Mouse (Mus musculus) intestine, embryonic 16.5 days (tissue): ENCODE measurements at regions not wholly inside any gene's neighbourhood (a gene's known extent, or its start where the extent isn't known, plus 50 kb on each side); places are given as distances from the start of the nearest gene placed in this dataset.

Experiments used
- ATAC-seq: fragments of 200-750 bp; cut with Nextera tagmentation; 2 replicates; pipeline ENCODE4 v1.8.0; 2017; ENCODE audit warnings: moderate TSS enrichment, moderate library complexity
- H3K27ac ChIP-seq: fragments of 300-500 bp; sonication (generic); 2 replicates; pipeline ENCODE4 v1.5.1; 2014; ENCODE audit warnings: mild to moderate bottlenecking, low read length
- H3K27me3 ChIP-seq: fragments of 300-500 bp; sonication (generic); replicated peaks from 2 replicates; pipeline ENCODE4 v1.6.1; 2014; ENCODE audit warnings: low read length, control low read depth, mixed read lengths; ENCODE audit not compliant: control insufficient read depth, insufficient read depth
- H3K36me3 ChIP-seq: fragments of 300-500 bp; sonication (generic); 2 replicates; pipeline ENCODE4 v1.6.1; 2014; ENCODE audit warnings: low read length, control low read depth; ENCODE audit not compliant: control insufficient read depth, insufficient read depth
- H3K4me1 ChIP-seq: fragments of 300-500 bp; sonication (generic); 2 replicates; pipeline ENCODE4 v1.6.1; 2014; ENCODE audit warnings: low read length, control low read depth, mixed read lengths; ENCODE audit not compliant: control insufficient read depth, insufficient read depth
- H3K4me2 ChIP-seq: fragments of 300-500 bp; sonication (generic); 2 replicates; pipeline ENCODE4 v1.6.1; 2014; ENCODE audit warnings: low read depth, low read length, control low read depth
- H3K4me3 ChIP-seq: fragments of 300-500 bp; sonication (generic); 2 replicates; pipeline ENCODE4 v1.5.1; 2014; ENCODE audit warnings: mild to moderate bottlenecking, low read length
- H3K9ac ChIP-seq: fragments of 300-500 bp; sonication (generic); 2 replicates; pipeline ENCODE4 v1.6.1; 2014; ENCODE audit warnings: low read depth, low read length
- H3K9me3 ChIP-seq: fragments of 300-500 bp; sonication (generic); 2 replicates; pipeline ENCODE4 v1.6.1; 2016; ENCODE audit warnings: low read length, control low read depth; ENCODE audit not compliant: control insufficient read depth
- WGBS: fragments of 180-500 bp; shearing (Covaris S2); extraction: QIAGEN DNeasy Blood & Tissue Kit; methylation state at CpG from one replicate; pipeline ENCODE4 v1.1.7; 2014; 5-methylcytosine and 5-hydroxymethylcytosine counted together

DNA sequence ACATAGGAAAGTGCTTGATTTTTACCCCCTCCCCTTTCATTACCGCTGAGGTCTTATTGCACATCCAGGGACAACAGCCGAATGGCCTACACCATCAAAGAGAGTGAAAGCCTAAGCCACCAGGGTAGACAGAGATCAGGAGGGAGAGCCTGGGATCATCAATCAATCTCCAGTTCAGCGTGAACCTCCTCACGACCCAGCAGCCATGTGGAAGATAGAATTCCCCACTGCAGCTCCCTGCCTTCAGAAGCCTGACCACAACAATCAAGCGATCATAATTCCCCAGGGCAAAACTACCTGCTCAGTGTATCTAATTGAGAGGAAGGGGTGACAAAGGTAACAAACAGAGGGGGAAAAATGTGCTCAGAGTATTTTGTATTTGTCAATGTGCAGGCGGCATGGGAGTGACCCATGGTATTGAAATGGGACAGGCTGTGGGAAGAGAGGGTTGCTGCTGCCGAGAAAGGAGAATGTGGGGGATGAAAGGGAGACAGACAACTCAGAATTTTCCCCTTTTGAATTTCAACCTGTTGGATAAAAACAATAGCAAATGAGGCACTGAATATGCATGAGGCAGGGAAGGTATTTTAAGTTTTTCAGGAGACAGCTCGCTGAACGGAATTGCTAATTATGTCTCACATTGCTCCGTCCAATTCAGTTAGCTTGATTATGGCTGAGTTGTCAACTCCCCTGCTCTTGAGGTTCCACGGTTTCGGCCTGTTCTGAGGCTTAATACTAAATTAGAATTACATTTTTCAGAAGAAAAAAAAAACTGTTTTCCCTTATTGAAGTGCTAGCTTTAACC, 121.8 kb downstream of the Mat2b start:
- H3K4me2 ChIP-seq = no peak overlapping the region
- no peak overlapping the region for H3K27ac ChIP-seq
- no peak for ATAC-seq
- no peak overlapping the region for H3K4me3 ChIP-seq
- WGBS = 30% methylated on average over 12 of the region's 12 CpGs
- no peaks in the 10 kb centered on the region for H3K9me3 ChIP-seq
- no peaks in the 10 kb centered on the region for H3K4me1 ChIP-seq
- no peaks in the 10 kb centered on the region for H3K36me3 ChIP-seq
- H3K27me3 ChIP-seq = no peaks in the 10 kb centered on the region
- H3K9ac ChIP-seq = no peak overlapping the region

- no peak for ATAC-seq
- Histone ChIP-seq H3K4me2 (no peak overlapping the region), H3K27ac (no peak overlapping the region), H3K4me3 (no peak overlapping the region), H3K9me3 (no peaks in the 10 kb centered on the region), H3K4me1 (no peaks in the 10 kb centered on the region), H3K27me3 (no peaks in the 10 kb centered on the region), H3K9ac (no peak overlapping the region), H3K36me3 (no peaks in the 10 kb centered on the region)
- WGBS = 77% methylated on average over 6 of the region's 6 CpGs
Measured at GRCm38 (mm10) chr11:40562866-40563265, 132.1 kb downstream of the Mat2b start.

DNA sequence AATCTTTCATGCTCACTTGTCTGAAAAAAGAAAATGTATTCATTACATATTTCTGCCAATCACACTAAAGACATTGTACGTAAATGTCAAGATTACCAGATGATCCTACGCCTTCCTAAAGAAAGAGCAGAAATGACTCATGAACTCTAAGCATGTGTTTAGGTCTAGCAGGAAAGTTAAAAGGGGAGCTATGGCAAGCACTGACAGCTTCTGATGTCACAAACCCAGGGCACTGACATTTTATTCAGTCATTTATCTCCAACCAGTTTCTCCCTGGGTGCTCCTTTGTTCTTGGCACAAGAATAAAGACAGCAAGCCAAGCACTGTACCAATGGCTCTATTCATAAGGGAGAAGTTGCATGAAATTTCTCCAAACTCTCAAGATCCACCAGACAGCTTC, 133.0 kb downstream of the Mat2b start:
- WGBS = 84% methylated on average over 2 of the region's 2 CpGs

GRCm38 (mm10) chr11:40561400-40561799, 133.6 kb downstream of the Mat2b start:
- H3K4me1 ChIP-seq = no peaks in the 10 kb centered on the region
- no peaks in the 10 kb centered on the region for H3K9me3 ChIP-seq
- H3K27ac ChIP-seq = no peak overlapping the region
- no peaks in the 10 kb centered on the region for H3K27me3 ChIP-seq
- no peak for ATAC-seq
- no peaks in the 10 kb centered on the region for H3K36me3 ChIP-seq
- H3K4me2 ChIP-seq = no peak overlapping the region
- WGBS = 84% methylated on average over 2 of the region's 2 CpGs
- H3K4me3 ChIP-seq = no peak overlapping the region
- H3K9ac ChIP-seq = no peak overlapping the region

More for the DNA sequence above, 133.0 kb downstream of the Mat2b start:
- H3K36me3 ChIP-seq = no peaks in the 10 kb centered on the region
- no peaks in the 10 kb centered on the region for H3K4me1 ChIP-seq
- no peaks in the 10 kb centered on the region for H3K9me3 ChIP-seq
- ATAC-seq = no peak
- H3K9ac ChIP-seq = no peak overlapping the region
- no peaks in the 10 kb centered on the region for H3K27me3 ChIP-seq
- H3K4me3 ChIP-seq = no peak overlapping the region
- H3K4me2 ChIP-seq = no peak overlapping the region
- H3K27ac ChIP-seq = no peak overlapping the region

- ATAC-seq = no peak
- no peaks in the 10 kb centered on the region for H3K36me3 ChIP-seq
- WGBS = 73% methylated on average over 2 of the region's 2 CpGs
Measured at GRCm38 (mm10) chr11:40558486-40558885, 136.5 kb downstream of the Mat2b start.

GRCm38 (mm10) chr11:40554867-40555794, 139.9 kb downstream of the Mat2b start:
- no peaks in the 10 kb centered on the region for H3K9me3 ChIP-seq
- H3K27me3 ChIP-seq = no peaks in the 10 kb centered on the region
- no peak overlapping the region for H3K4me2 ChIP-seq
- no peaks in the 10 kb centered on the region for H3K36me3 ChIP-seq
- H3K9ac ChIP-seq = no peak overlapping the region
- H3K27ac ChIP-seq = no peak overlapping the region
- no peak overlapping the region for H3K4me3 ChIP-seq
- no peak for ATAC-seq
- 63% methylated on average over 11 of the region's 11 CpGs for WGBS
- H3K4me1 ChIP-seq = no peaks in the 10 kb centered on the region

More at GRCm38 (mm10) chr11:40558486-40558885, 136.5 kb downstream of the Mat2b start:
- Histone ChIP-seq H3K9ac (no peak overlapping the region), H3K9me3 (no peaks in the 10 kb centered on the region), H3K4me2 (no peak overlapping the region), H3K27me3 (no peaks in the 10 kb centered on the region), H3K4me3 (no peak overlapping the region), H3K27ac (no peak overlapping the region), H3K4me1 (no peaks in the 10 kb centered on the region)

DNA sequence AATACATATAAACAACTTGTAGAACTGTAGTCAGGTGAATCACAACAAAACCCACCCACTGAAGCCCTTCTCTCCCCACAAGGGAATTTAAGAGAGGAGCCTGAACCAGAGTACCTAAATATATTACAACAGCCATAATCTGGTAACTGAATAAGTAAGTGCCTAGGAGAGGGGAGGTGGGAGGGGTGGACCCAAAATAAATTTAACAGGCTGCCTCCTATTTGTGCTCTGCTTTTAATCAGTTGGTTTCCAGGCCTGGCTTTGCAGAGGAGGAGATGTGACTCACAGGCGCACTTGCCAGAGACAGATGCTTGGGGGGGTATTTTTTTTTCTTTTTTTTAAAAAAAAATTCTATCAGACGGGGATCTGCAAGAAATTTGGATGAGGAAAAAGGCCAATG, 142.9 kb downstream of the Mat2b start:
- no peak overlapping the region for H3K9ac ChIP-seq
- 56% methylated on average over 2 of the region's 2 CpGs for WGBS
- no peak for ATAC-seq
- no peaks in the 10 kb centered on the region for H3K36me3 ChIP-seq
- H3K9me3 ChIP-seq = no peaks in the 10 kb centered on the region
- H3K4me1 ChIP-seq = no peaks in the 10 kb centered on the region
- no peak overlapping the region for H3K4me2 ChIP-seq
- no peaks in the 10 kb centered on the region for H3K27me3 ChIP-seq
- no peak overlapping the region for H3K27ac ChIP-seq
- no peak overlapping the region for H3K4me3 ChIP-seq

DNA sequence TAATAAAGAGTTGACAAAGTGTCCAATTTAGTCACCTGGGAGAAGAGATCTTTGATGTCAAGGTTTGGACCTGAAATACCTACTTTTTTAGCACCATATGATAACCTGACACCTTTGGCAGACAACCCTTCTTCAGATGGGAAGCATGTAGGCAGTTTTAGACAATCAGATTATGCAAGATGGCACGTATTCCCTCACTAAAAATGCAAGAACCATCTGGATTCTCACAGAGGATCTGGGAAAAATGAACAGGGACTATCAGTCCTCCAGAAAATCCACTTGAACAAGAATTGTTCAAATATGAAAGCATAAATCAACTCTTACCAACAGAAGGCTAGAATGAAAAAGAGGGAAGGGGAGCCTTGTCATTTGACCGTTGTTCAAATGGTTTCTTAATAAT, 148.4 kb downstream of the Mat2b start:
- no peak overlapping the region for H3K4me3 ChIP-seq
- no peaks in the 10 kb centered on the region for H3K9me3 ChIP-seq
- no peak overlapping the region for H3K4me2 ChIP-seq
- no peak overlapping the region for H3K9ac ChIP-seq
- no peak for ATAC-seq
- no peak overlapping the region for H3K27ac ChIP-seq
- WGBS = 76% methylated on average over 2 of the region's 2 CpGs
- no peaks in the 10 kb centered on the region for H3K4me1 ChIP-seq
- no peaks in the 10 kb centered on the region for H3K27me3 ChIP-seq
- H3K36me3 ChIP-seq = no peaks in the 10 kb centered on the region

DNA sequence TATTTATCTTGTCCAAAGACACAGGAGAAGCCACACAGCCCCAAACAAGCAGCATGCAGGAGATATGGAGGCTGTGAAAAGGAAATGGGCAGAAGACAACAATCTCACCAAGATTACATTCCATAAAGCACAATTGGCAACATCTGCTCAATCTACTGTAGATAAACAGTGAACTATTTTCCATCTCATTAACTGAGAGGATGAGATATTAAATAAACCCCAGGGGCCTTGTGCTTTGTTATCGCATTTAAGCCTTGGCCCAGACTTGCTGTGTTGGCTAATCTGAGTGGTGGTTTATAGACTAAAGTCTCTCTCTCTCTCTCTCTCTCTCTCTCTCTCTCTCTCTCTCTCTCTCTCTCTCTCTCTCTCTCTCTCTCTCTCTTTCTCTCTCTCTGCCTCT, 149.5 kb downstream of the Mat2b start:
- no peak overlapping the region for H3K4me2 ChIP-seq
- no peak overlapping the region for H3K27ac ChIP-seq
- WGBS = 74% methylated on average over 1 of the region's 1 CpGs
- H3K36me3 ChIP-seq = no peaks in the 10 kb centered on the region
- H3K4me3 ChIP-seq = no peak overlapping the region
- H3K9ac ChIP-seq = no peak overlapping the region
- no peaks in the 10 kb centered on the region for H3K4me1 ChIP-seq
- H3K27me3 ChIP-seq = no peaks in the 10 kb centered on the region
- no peak for ATAC-seq
- H3K9me3 ChIP-seq = no peaks in the 10 kb centered on the region
